Mouse (Mus musculus) kidney, adult 2 months (tissue): ENCODE results near the gene Ankrd13a. TPM values are rescaled to one million over a fixed set of nuclear protein-coding genes. Genes with fewer than 3 reads are reported as not detected.

Experiments
- DNase-seq: peaks from one replicate; pipeline ENCODE4 v3.0.0; 2021
- H3K27ac ChIP-seq: fragments of 200-500 bp; 2 replicates; pipeline ENCODE4 v1.5.1; 2012; ENCODE audit warnings: low read depth, low read length, control low read depth, inconsistent platforms; ENCODE audit not compliant: insufficient read depth
- H3K27me3 ChIP-seq: fragments of 200-500 bp; replicated peaks from 2 replicates; pipeline ENCODE4 v1.6.1; 2012; ENCODE audit warnings: mild to moderate bottlenecking, moderate library complexity, low read length, inconsistent platforms; ENCODE audit not compliant: control insufficient read depth, insufficient read depth
- H3K36me3 ChIP-seq: fragments of 200-500 bp; 2 replicates; pipeline ENCODE4 v1.6.1; 2012; ENCODE audit warnings: mild to moderate bottlenecking, moderate library complexity, low read length, inconsistent platforms; ENCODE audit not compliant: control insufficient read depth, insufficient read depth
- H3K4me1 ChIP-seq: fragments of 200-500 bp; 2 replicates; pipeline ENCODE4 v1.6.1; 2011; ENCODE audit warnings: low read length; ENCODE audit not compliant: control insufficient read depth, insufficient read depth
- H3K4me3 ChIP-seq: fragments of 200-500 bp; 2 replicates; pipeline ENCODE4 v1.5.1; 2011; ENCODE audit warnings: mild to moderate bottlenecking, low read depth, low read length, control low read depth; ENCODE audit not compliant: insufficient read depth
- CTCF ChIP-seq: fragments of 200-500 bp; conservative IDR thresholded peaks from 2 replicates; pipeline ENCODE4 v1.5.1; 2011; ENCODE audit warnings: low read depth, mild to moderate bottlenecking, control low read depth, low read length, moderate library complexity, mixed read lengths; ENCODE audit not compliant: insufficient read depth, insufficient read length
- POLR2A ChIP-seq: fragments of 200-500 bp; IDR thresholded peaks from one replicate; pipeline ENCODE4 v1.6.1; 2011; ENCODE audit warnings: low read depth, low read length, control low read depth
- WGBS: fragments of 180-500 bp; shearing (Covaris S2); methylation state at CpG from one replicate; pipeline ENCODE4 v1.1.7; 2018; 5-methylcytosine and 5-hydroxymethylcytosine counted together
- polyA plus RNA-seq: library from polyadenylated mRNA; depleted of rRNA; stranded (reverse); fragments of >200 nt; gene quantifications from 2 replicates; pipeline ENCODE4 v1.2.3, GENCODE M21; 2012

Ankrd13a gene
- polyA plus RNA-seq, 1 experiment, result 51.6 TPM

GRCm38 (mm10) chr5:114809826-114810225, 35.3 kb downstream of the Ankrd13a start:
- no peaks in the 10 kb centered on the region for H3K27me3 ChIP-seq
- no peak overlapping the region for H3K4me3 ChIP-seq
- no peaks in the 10 kb centered on the region for H3K36me3 ChIP-seq
- TF ChIP-seq POLR2A (no peak), CTCF (no peak)
- H3K4me1 ChIP-seq, result no peaks in the 10 kb centered on the region
- WGBS, result 91% methylated on average over 5 of the region's 5 CpGs
- no peak for DNase-seq
- no peak overlapping the region for H3K27ac ChIP-seq

- no peaks in the 10 kb centered on the region for H3K36me3 ChIP-seq
- H3K4me3 ChIP-seq, result peak overlapping the region; percentile 86
- peak; percentile 88 for DNase-seq
- H3K27ac ChIP-seq, result peak overlapping the region; percentile 10; the same call in 1 of the 2 replicates
- peak; percentile 39 for TF ChIP-seq POLR2A
- TF ChIP-seq CTCF, result no peak
- WGBS, result 1% methylated on average over 50 of the region's 50 CpGs
- H3K27me3 ChIP-seq, result no peaks in the 10 kb centered on the region
- H3K4me1 ChIP-seq, result no peaks in the 10 kb centered on the region
Observed at GRCm38 (mm10) chr5:114813525-114814181, 39.2 kb downstream of the Ankrd13a start.

GRCm38 (mm10) chr5:114816599-114816998, 42.1 kb downstream of the Ankrd13a start:
- Histone ChIP-seq H3K27me3 (no peaks in the 10 kb centered on the region), H3K27ac (no peak overlapping the region), H3K4me3 (no peak overlapping the region), H3K36me3 (no peaks in the 10 kb centered on the region), H3K4me1 (no peaks in the 10 kb centered on the region)
- no peak for TF ChIP-seq POLR2A
- no peak for TF ChIP-seq CTCF
- WGBS, result 67% methylated on average over 6 of the region's 6 CpGs
- no peak for DNase-seq

GRCm38 (mm10) chr5:114818124-114818523, 43.6 kb downstream of the Ankrd13a start:
- DNase-seq, result peak; percentile 52
- H3K4me3 ChIP-seq, result no peak overlapping the region
- WGBS, result 59% methylated on average over 11 of the region's 11 CpGs
- H3K36me3 ChIP-seq, result no peaks in the 10 kb centered on the region
- H3K4me1 ChIP-seq, result no peaks in the 10 kb centered on the region
- H3K27ac ChIP-seq, result no peak overlapping the region
- H3K27me3 ChIP-seq, result no peaks in the 10 kb centered on the region
- no peak for TF ChIP-seq POLR2A
- no peak for TF ChIP-seq CTCF

GRCm38 (mm10) chr5:114822796-114823688, 48.6 kb downstream of the Ankrd13a start, which contains the start of gene 1500011B03Rik:
1500011B03Rik (minus strand) TSS chr5:114823468.
- WGBS, result 9% methylated on average over 53 of the region's 53 CpGs
- Histone ChIP-seq H3K4me3 (peak within 1 kb of the TSS; percentile 59), H3K27ac (no peak within 1 kb of the TSS), H3K36me3 (no peaks in the 10 kb centered on the region), H3K27me3 (no peaks in the 10 kb centered on the region), H3K4me1 (no peaks in the 10 kb centered on the region)
- peak; percentile 63 for DNase-seq
- TF ChIP-seq POLR2A (no peak), CTCF (no peak)

GRCm38 (mm10) chr5:114824197-114824596, 49.7 kb downstream of the Ankrd13a start:
- peak; percentile 76 for TF ChIP-seq CTCF
- no peak for TF ChIP-seq POLR2A
- Histone ChIP-seq H3K4me1 (no peaks in the 10 kb centered on the region), H3K27me3 (no peaks in the 10 kb centered on the region), H3K36me3 (no peaks in the 10 kb centered on the region), H3K4me3 (no peak overlapping the region), H3K27ac (no peak overlapping the region)
- DNase-seq, result peak; percentile 61
- 16% methylated on average over 9 of the region's 9 CpGs for WGBS
